ENCODE assay signal across 17 mouse cellular contexts in genomic region chr3:109488750-109489171, GRCm38 (mm10).
DNase-seq lines count a peak whose midpoint lies in the region; ATAC-seq and TF ChIP-seq lines count a peak whose summit lies in the region.
"Had no signal": no experiment of that assay in that cellular context is flagged by ENCODE, and none has a peak within 500 bp of the region (broad histone marks: within the 10 kb centered on the region; RNA-seq: fewer than 3 reads in every experiment).

No protein-coding gene starts in this region.

- peaks cover 32% of the 10 kb centered on the region for H3K4me1 ChIP-seq in hindbrain, embryonic 12.5 days
- H3K4me1 ChIP-seq in hindbrain, postnatal 0 days (ENCODE audit: insufficient read depth, low read length): peaks cover 10% of the 10 kb centered on the region; the same call in 1 of the 2 replicates
- peaks cover 44% of the 10 kb centered on the region for H3K4me1 ChIP-seq in neural tube, embryonic 13.5 days (replicated peaks)

- no peak overlapping the region for H3K4me3 ChIP-seq in hindbrain, embryonic 12.5 days
- no peak overlapping the region for H3K4me3 ChIP-seq in hindbrain, postnatal 0 days (ENCODE audit: low read length)
- no peak overlapping the region for H3K4me3 ChIP-seq in neural tube, embryonic 13.5 days
- H3K4me3 ChIP-seq: myocyte had no signal

- no peaks in the 10 kb centered on the region for H3K36me3 ChIP-seq in hindbrain, embryonic 12.5 days
- H3K36me3 ChIP-seq in hindbrain, postnatal 0 days (ENCODE audit: insufficient read depth, low read length): no peaks in the 10 kb centered on the region
- H3K36me3 ChIP-seq in neural tube, embryonic 13.5 days: no peaks in the 10 kb centered on the region
- H3K36me3 ChIP-seq: G1E had no signal

- intact Hi-C loops in heart, postnatal 10 days (cut with DNase I): no loop called here

- no peak overlapping the region for H3K4me2 ChIP-seq in hindbrain, embryonic 12.5 days (replicated peaks)
- H3K4me2 ChIP-seq in hindbrain, postnatal 0 days (ENCODE audit: low read depth, low read length): no peak overlapping the region
- H3K4me2 ChIP-seq in neural tube, embryonic 13.5 days: no peak overlapping the region

- DNase-seq in heart, adult 11 months: peak; percentile 83
- DNase-seq in heart, postnatal 10 days: no peak
- DNase-seq in hindbrain, postnatal 0 days (ENCODE audit: low spot score): peak; percentile 34
- DNase-seq in kidney, postnatal 25 days: no peak
- DNase-seq in right cerebral cortex, postnatal 36 days (ENCODE audit: low spot score in 2 of 2): no peak
- DNase-seq: adrenal gland, adult 2 months; cerebellum, adult 18-20 months; heart, adult 18-20 months; layer of hippocampus, adult 9-11 months; liver; lung, adult 18-20 months; lung, postnatal 4 days; thymus, adult 18-20 months had no signal

- WGBS in hindbrain, embryonic 12.5 days: 35% methylated on average over 4 of the region's 4 CpGs
- 25% methylated on average over 4 of the region's 4 CpGs for WGBS in hindbrain, postnatal 0 days
- 7% methylated on average over 4 of the region's 4 CpGs for WGBS in neural tube, embryonic 13.5 days

- no peak for TF ChIP-seq CTCF in hindbrain, postnatal 0 days (IDR thresholded peaks at IDR 0.05; ENCODE audit: low read depth)

- H3K27ac ChIP-seq in hindbrain, embryonic 12.5 days: peak overlapping the region; percentile 48; the same call in 1 of the 2 replicates
- H3K27ac ChIP-seq in hindbrain, postnatal 0 days: no peak overlapping the region
- H3K27ac ChIP-seq in neural tube, embryonic 13.5 days (replicated peaks): peak overlapping the region; percentile 70; the same call in 1 of the 2 replicates

- peak; percentile 61 for ATAC-seq in hindbrain, embryonic 12.5 days (ENCODE audit: low FRiP score)
- ATAC-seq in hindbrain, postnatal 0 days: 0 out of 2 replicates have a peak, but pooled peaks have one; percentile 21
- peak; percentile 74 for ATAC-seq in neural tube, embryonic 13.5 days (ENCODE audit: low read depth)

- no peak overlapping the region for H3K9ac ChIP-seq in hindbrain, embryonic 12.5 days
- H3K9ac ChIP-seq in hindbrain, postnatal 0 days (replicated peaks; ENCODE audit: low read length): no peak overlapping the region
- H3K9ac ChIP-seq in neural tube, embryonic 13.5 days: no peak overlapping the region

- no peaks in the 10 kb centered on the region for H3K27me3 ChIP-seq in hindbrain, embryonic 12.5 days
- H3K27me3 ChIP-seq in hindbrain, postnatal 0 days (ENCODE audit: insufficient read depth, low read length): no peaks in the 10 kb centered on the region
- no peaks in the 10 kb centered on the region for H3K27me3 ChIP-seq in neural tube, embryonic 13.5 days

- H3K9me3 ChIP-seq in hindbrain, embryonic 12.5 days (replicated peaks): no peaks in the 10 kb centered on the region
- no peaks in the 10 kb centered on the region for H3K9me3 ChIP-seq in hindbrain, postnatal 0 days (ENCODE audit: low read length)
- H3K9me3 ChIP-seq in neural tube, embryonic 13.5 days: no peaks in the 10 kb centered on the region

Comparison
In these comparisons a context has a peak if more than half of its experiments do, and no peak if none do; other contexts are left out.
1. DNase-seq: peak in heart, adult 11 months (single experiment) and hindbrain, postnatal 0 days (single experiment); none in heart, postnatal 10 days (0 of 2), kidney, postnatal 25 days (0 of 2) and right cerebral cortex, postnatal 36 days (0 of 2).
2. ATAC-seq: peak in every context shown above with its lines; median percentile 74 in neural tube, embryonic 13.5 days; 61 in hindbrain, embryonic 12.5 days; 21 in hindbrain, postnatal 0 days.